Mouse (Mus musculus): ENCODE measurements at regions not wholly inside any gene's neighbourhood (a gene's known extent, or its start where the extent isn't known, plus 50 kb on each side); places are given as distances from the start of the nearest gene placed in this dataset.

DNA sequence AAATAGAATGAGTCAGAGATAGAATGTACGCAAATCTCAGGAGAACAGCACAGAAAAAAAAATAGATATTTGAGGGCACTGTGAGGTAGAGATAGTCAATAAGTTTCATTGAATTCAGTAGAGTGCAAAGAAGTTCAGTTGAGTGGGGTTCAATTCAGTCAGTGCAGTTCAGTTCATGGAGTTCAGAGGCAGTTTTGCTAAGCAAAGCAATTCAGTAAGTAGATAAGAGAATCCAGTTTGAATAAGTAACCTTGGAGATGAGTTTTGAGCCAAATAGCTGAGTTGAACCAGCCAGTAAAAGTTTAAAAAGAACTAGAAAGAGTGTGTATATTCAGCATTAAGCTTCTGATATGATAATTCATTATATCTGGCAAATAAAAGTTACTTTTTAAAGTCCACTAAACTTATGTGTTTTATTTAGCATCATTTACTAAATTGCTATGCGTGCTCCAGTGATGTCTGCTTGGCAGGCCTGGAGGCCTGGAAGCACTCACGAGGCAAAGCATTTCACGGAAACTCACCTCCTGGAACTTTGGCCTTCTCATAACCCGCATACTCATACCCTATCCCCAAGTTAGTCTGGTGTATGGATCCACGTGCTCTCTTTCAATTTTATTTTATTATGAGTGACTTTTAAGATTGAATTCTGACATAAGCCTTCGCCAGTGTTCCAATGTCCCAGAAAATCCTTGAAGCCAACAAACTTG lies 1210.3 kb upstream of the Gm12353 start:
- TF ChIP-seq CTCF (IDR thresholded peaks at IDR 0.05; ENCODE audit: borderline replicate concordance, extremely low read depth, insufficient read depth, insufficient read length) (no peak), POLR2A (IDR thresholded peaks at IDR 0.05; ENCODE audit: borderline replicate concordance, extremely low read depth, insufficient read depth, insufficient read length, poor library complexity, severe bottlenecking) (no peak)

Measured in brain, embryonic 14.5 days (tissue).